Mouse (Mus musculus): Measurements from ENCODE around the gene Sh3glb2. TPM values are rescaled to one million over a fixed set of nuclear protein-coding genes. Genes with fewer than 3 reads are reported as not detected.

Sh3glb2 gene
- total and polyA plus RNA-seq, 2 experiments from 2014 or later: 156 to 292 TPM

- H3K27ac ChIP-seq (ENCODE audit: low read depth, low read length): no peak overlapping the region
- H3K36me3 ChIP-seq (ENCODE audit: insufficient read depth): peaks cover 59% of the 10 kb centered on the region
- ATAC-seq (no peak), DNase-seq (no peak)
- no peak overlapping the region for H3K9ac ChIP-seq
- H3K4me3 ChIP-seq (ENCODE audit: low read depth, low read length): no peak overlapping the region
- WGBS: 93% methylated on average over 5 of the region's 5 CpGs
- no peaks in the 10 kb centered on the region for H3K4me1 ChIP-seq (ENCODE audit: insufficient read depth)
- H3K9me3 ChIP-seq (ENCODE audit: low read length): no peaks in the 10 kb centered on the region
- H3K4me2 ChIP-seq (ENCODE audit: low read depth): no peak overlapping the region
- TF ChIP-seq CTCF (IDR thresholded peaks at IDR 0.05; ENCODE audit: low read depth): no peak
- H3K27me3 ChIP-seq (ENCODE audit: insufficient read depth, low read length): no peaks in the 10 kb centered on the region
Measured at GRCm38 (mm10) chr2:30299966-30300365, 59.2 kb downstream of the Sh3glb2 start.

- no peaks in the 10 kb centered on the region for H3K9me3 ChIP-seq (ENCODE audit: low read length)
- no peak overlapping the region for H3K4me3 ChIP-seq (ENCODE audit: low read depth, low read length)
- H3K27ac ChIP-seq (ENCODE audit: low read depth, low read length): no peak overlapping the region
- H3K27me3 ChIP-seq (ENCODE audit: insufficient read depth, low read length): no peaks in the 10 kb centered on the region
- no peaks in the 10 kb centered on the region for H3K4me1 ChIP-seq (ENCODE audit: insufficient read depth)
- no peak overlapping the region for H3K9ac ChIP-seq
- H3K4me2 ChIP-seq (ENCODE audit: low read depth): no peak overlapping the region
- no peak for TF ChIP-seq CTCF (IDR thresholded peaks at IDR 0.05; ENCODE audit: low read depth)
- 73% methylated on average over 3 of the region's 3 CpGs for WGBS
- peaks cover 55% of the 10 kb centered on the region for H3K36me3 ChIP-seq (ENCODE audit: insufficient read depth)
- no peak for ATAC-seq
- DNase-seq: no peak
Measured at GRCm38 (mm10) chr2:30299525-30299924, 59.6 kb downstream of the Sh3glb2 start.

Small RNA genes within 50 kb of the gene (microRNA-seq; reads per million reads assigned to microRNA genes)
- gene Gm47292: 0 reads per million in 2 experiments

Other genes with a start within 250 kb of the Sh3glb2 start
- gene Zer1, start 234.8 kb downstream of the Sh3glb2 start, total RNA-seq (2014; rRNA removed): 51.9 and 70.2 TPM in 2 replicates
- gene Zer1, start 234.8 kb downstream of the Sh3glb2 start, polyA plus RNA-seq (2015; fragmentation: Nextera tagmentation; extraction: Ambion mirVana): 5.4 and 10.3 TPM in 2 replicates
- 116 and 135 TPM in 2 replicates for gene Tbc1d13, start 225.6 kb downstream of the Sh3glb2 start, total RNA-seq (2014; rRNA removed)
- 5.0 and 8.3 TPM in 2 replicates for gene Tbc1d13, start 225.6 kb downstream of the Sh3glb2 start, polyA plus RNA-seq (2015; fragmentation: Nextera tagmentation; extraction: Ambion mirVana)
- 31.8 and 37.1 TPM in 2 replicates for gene Endog, start 187.8 kb downstream of the Sh3glb2 start, total RNA-seq (2014; rRNA removed)
- 29.0 and 31.1 TPM in 2 replicates for gene Endog, start 187.8 kb downstream of the Sh3glb2 start, polyA plus RNA-seq (2015; fragmentation: Nextera tagmentation; extraction: Ambion mirVana)
- gene Spout1, start 180.9 kb downstream of the Sh3glb2 start, total RNA-seq (2014; rRNA removed): 36.1 and 40.1 TPM in 2 replicates
- 50.3 and 53.5 TPM in 2 replicates for gene Spout1, start 180.9 kb downstream of the Sh3glb2 start, polyA plus RNA-seq (2015; fragmentation: Nextera tagmentation; extraction: Ambion mirVana)
- gene Kyat1, start 153.5 kb downstream of the Sh3glb2 start, total RNA-seq (2014; rRNA removed): 18.3 and 22.6 TPM in 2 replicates
- gene Kyat1, start 153.5 kb downstream of the Sh3glb2 start, polyA plus RNA-seq (2015; fragmentation: Nextera tagmentation; extraction: Ambion mirVana): 14.7 and 15.7 TPM in 2 replicates
- gene Lrrc8a, start 121.6 kb downstream of the Sh3glb2 start, total RNA-seq (2014; rRNA removed): 32.3 and 44.5 TPM in 2 replicates
- 48.0 and 55.3 TPM in 2 replicates for gene Lrrc8a, start 121.6 kb downstream of the Sh3glb2 start, polyA plus RNA-seq (2015; fragmentation: Nextera tagmentation; extraction: Ambion mirVana)
- 4.2 and 5.1 TPM in 2 replicates for gene Gm28035, start 118.8 kb downstream of the Sh3glb2 start, total RNA-seq (2014; rRNA removed)
- gene Gm28035, start 118.8 kb downstream of the Sh3glb2 start, polyA plus RNA-seq (2015; fragmentation: Nextera tagmentation; extraction: Ambion mirVana): 0.13 and 0.16 TPM in 2 replicates
- gene Phyhd1, start 93.1 kb downstream of the Sh3glb2 start, total RNA-seq (2014; rRNA removed): 6.3 and 15.7 TPM in 2 replicates
- gene Phyhd1, start 93.1 kb downstream of the Sh3glb2 start, polyA plus RNA-seq (2015; fragmentation: Nextera tagmentation; extraction: Ambion mirVana): 5.0 and 6.3 TPM in 2 replicates
- gene Gm28038, start 78.3 kb downstream of the Sh3glb2 start, total RNA-seq (2014; rRNA removed): 2.4 TPM in 1 of 2 replicates, not detected in the other
- gene Gm28038, start 78.3 kb downstream of the Sh3glb2 start, polyA plus RNA-seq (2015; fragmentation: Nextera tagmentation; extraction: Ambion mirVana): not detected in 2 replicates
- 26.6 and 34.8 TPM in 2 replicates for gene Dolk, start 73.0 kb downstream of the Sh3glb2 start, total RNA-seq (2014; rRNA removed)
- gene Dolk, start 73.0 kb downstream of the Sh3glb2 start, polyA plus RNA-seq (2015; fragmentation: Nextera tagmentation; extraction: Ambion mirVana): 31.1 and 37.7 TPM in 2 replicates
- 25.1 and 29.3 TPM in 2 replicates for gene Nup188, start 72.9 kb downstream of the Sh3glb2 start, total RNA-seq (2014; rRNA removed)
- gene Nup188, start 72.9 kb downstream of the Sh3glb2 start, polyA plus RNA-seq (2015; fragmentation: Nextera tagmentation; extraction: Ambion mirVana): 11.8 and 14.1 TPM in 2 replicates
- gene Miga2, start 4.9 kb upstream of the Sh3glb2 start, total RNA-seq (2014; rRNA removed): 57.4 and 70.8 TPM in 2 replicates
- gene Miga2, start 4.9 kb upstream of the Sh3glb2 start, polyA plus RNA-seq (2015; fragmentation: Nextera tagmentation; extraction: Ambion mirVana): 24.4 and 28.6 TPM in 2 replicates
- gene Dolpp1, start 32.9 kb upstream of the Sh3glb2 start, total RNA-seq (2014; rRNA removed): 52.2 and 92.4 TPM in 2 replicates
- gene Dolpp1, start 32.9 kb upstream of the Sh3glb2 start, polyA plus RNA-seq (2015; fragmentation: Nextera tagmentation; extraction: Ambion mirVana): 40.1 and 44.7 TPM in 2 replicates
- gene Crat, start 56.5 kb upstream of the Sh3glb2 start, total RNA-seq (2014; rRNA removed): 28.0 and 33.6 TPM in 2 replicates
- 20.7 and 24.0 TPM in 2 replicates for gene Crat, start 56.5 kb upstream of the Sh3glb2 start, polyA plus RNA-seq (2015; fragmentation: Nextera tagmentation; extraction: Ambion mirVana)
- gene Ptpa, start 56.7 kb upstream of the Sh3glb2 start, total RNA-seq (2014; rRNA removed): 129 and 132 TPM in 2 replicates
- gene Ptpa, start 56.7 kb upstream of the Sh3glb2 start, polyA plus RNA-seq (2015; fragmentation: Nextera tagmentation; extraction: Ambion mirVana): 143 and 148 TPM in 2 replicates
- gene Ier5l, start 114.9 kb upstream of the Sh3glb2 start, total RNA-seq (2014; rRNA removed): 17.7 and 19.9 TPM in 2 replicates
- 4.0 and 6.2 TPM in 2 replicates for gene Ier5l, start 114.9 kb upstream of the Sh3glb2 start, polyA plus RNA-seq (2015; fragmentation: Nextera tagmentation; extraction: Ambion mirVana)
- gene Cstad, start 235.7 kb upstream of the Sh3glb2 start, total RNA-seq (2014; rRNA removed): 3.8 and 4.1 TPM in 2 replicates
- gene Cstad, start 235.7 kb upstream of the Sh3glb2 start, polyA plus RNA-seq (2015; fragmentation: Nextera tagmentation; extraction: Ambion mirVana): 0.65 and 1.2 TPM in 2 replicates

Measured in forebrain, postnatal 0 days (tissue).